ENCODE assay signal across 9 mouse cellular contexts in the genomic region with DNA sequence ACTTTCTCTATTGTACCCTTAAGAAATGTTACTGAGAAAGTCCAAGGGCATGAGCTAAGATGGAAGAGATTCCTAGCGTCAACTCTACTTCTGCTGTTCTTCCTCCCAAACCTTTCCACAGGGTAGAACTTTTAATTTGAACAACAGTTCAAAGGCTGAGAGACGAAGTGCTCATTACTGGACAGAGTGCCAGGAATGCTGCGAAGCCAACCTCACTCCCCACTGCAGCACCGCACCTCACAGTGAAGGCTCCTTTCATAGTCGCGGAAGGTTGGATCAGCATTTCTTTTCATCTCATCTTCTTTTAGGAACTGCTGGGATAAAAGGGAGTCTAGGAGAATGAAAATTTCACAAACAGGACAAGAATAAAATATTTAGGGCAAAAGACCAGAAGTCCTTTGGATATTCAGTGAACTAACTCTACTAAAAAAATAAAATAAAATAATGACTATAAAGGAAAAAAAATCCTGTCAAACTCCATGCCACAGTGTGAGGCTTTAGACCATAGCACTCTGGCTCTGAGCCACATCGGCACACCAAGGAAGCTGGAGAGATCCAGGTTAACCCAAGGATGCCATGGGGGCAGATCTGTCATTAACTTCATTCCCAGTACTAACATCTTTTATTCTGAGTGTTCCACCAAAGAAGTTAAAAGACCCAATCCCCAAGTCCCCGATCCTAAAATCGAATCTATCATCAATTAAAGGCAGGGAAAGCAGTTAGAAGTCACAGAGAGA. TPM values are rescaled to one million over a fixed set of nuclear protein-coding genes. Genes with fewer than 3 reads are reported as not detected.
A peak's percentile ranks its signal among the peaks of the same experiment; 100 is the strongest.
DNase-seq lines count a peak whose midpoint lies in the region; ATAC-seq and TF ChIP-seq lines count a peak whose summit lies in the region.
"Had no signal": no experiment of that assay in that cellular context is flagged by ENCODE, and none has a peak within 500 bp of the region (broad histone marks: within the 10 kb centered on the region; RNA-seq: fewer than 3 reads in every experiment).

No protein-coding gene starts in this region.

- DNase-seq in hindbrain, embryonic 10.5 days (ENCODE audit: low spot score), result no peak
- DNase-seq in 3T3-L1 (ENCODE audit: low read depth, low spot score), result peak; percentile 43
- DNase-seq in brain, embryonic 14.5 days (ENCODE audit: low read depth), result peak; percentile 78
- DNase-seq in kidney, postnatal 0 days (ENCODE audit: low spot score), result no peak
- DNase-seq: liver, embryonic 13.5 days had no signal

- TF ChIP-seq POLR2A in brain, embryonic 14.5 days (IDR thresholded peaks at IDR 0.05; ENCODE audit: borderline replicate concordance, extremely low read depth, insufficient read depth, insufficient read length, poor library complexity, severe bottlenecking), result no peak

- H3K4me2 ChIP-seq in hindbrain, embryonic 16.5 days (ENCODE audit: low read length), result no peak overlapping the region
- no peak overlapping the region for H3K4me2 ChIP-seq in kidney, postnatal 0 days (ENCODE audit: low read length)
- H3K4me2 ChIP-seq: liver, embryonic 13.5 days had no signal

- ATAC-seq in hindbrain, embryonic 16.5 days, result no peak
- no peak for ATAC-seq in kidney, postnatal 0 days (replicated peaks; ENCODE audit: low FRiP score, low read depth)
- no peak for ATAC-seq in megakaryocyte progenitor cell, adult 5-6 weeks (replicated peaks; ENCODE audit: poor library complexity)
- ATAC-seq in erythroblast, adult 5-6 weeks (replicated peaks; ENCODE audit: low FRiP score, poor library complexity, severe bottlenecking), result no peak
- no peak for ATAC-seq in megakaryocyte-erythroid progenitor cell, adult 5-6 weeks (replicated peaks; ENCODE audit: low FRiP score, low TSS enrichment, poor library complexity, severe bottlenecking)

- WGBS in hindbrain, embryonic 16.5 days, result 45% methylated on average over 9 of the region's 9 CpGs
- 48% methylated on average over 9 of the region's 9 CpGs for WGBS in hindbrain, embryonic 10.5 days
- 55% methylated on average over 9 of the region's 9 CpGs for WGBS in kidney, postnatal 0 days

- H3K4me1 ChIP-seq in hindbrain, embryonic 16.5 days (ENCODE audit: control insufficient read depth, insufficient read depth, low read depth, low read length), result peaks cover 35% of the 10 kb centered on the region
- H3K4me1 ChIP-seq in hindbrain, embryonic 10.5 days (replicated peaks), result peaks cover 52% of the 10 kb centered on the region
- peaks cover 31% of the 10 kb centered on the region for H3K4me1 ChIP-seq in kidney, postnatal 0 days (replicated peaks; ENCODE audit: insufficient read depth, low read length)

- peak overlapping the region; percentile 10; the same call in 1 of the 2 replicates for H3K27ac ChIP-seq in hindbrain, embryonic 16.5 days (ENCODE audit: low read depth, low read length)
- H3K27ac ChIP-seq in hindbrain, embryonic 10.5 days, result no peak overlapping the region
- H3K27ac ChIP-seq in kidney, postnatal 0 days, result peak overlapping the region; percentile 70; the same call in 1 of the 2 replicates
- H3K27ac ChIP-seq: liver, embryonic 13.5 days had no signal

- H3K27me3 ChIP-seq in hindbrain, embryonic 16.5 days (replicated peaks; ENCODE audit: control insufficient read depth, insufficient read depth, low read length), result no peaks in the 10 kb centered on the region
- H3K27me3 ChIP-seq in hindbrain, embryonic 10.5 days (ENCODE audit: insufficient read depth, poor library complexity, severe bottlenecking), result peaks cover 5% of the 10 kb centered on the region; the same call in 1 of the 2 replicates
- H3K27me3 ChIP-seq in kidney, postnatal 0 days (ENCODE audit: insufficient read depth, low read length), result no peaks in the 10 kb centered on the region

- H3K9ac ChIP-seq in hindbrain, embryonic 16.5 days (ENCODE audit: low read depth, low read length), result no peak overlapping the region
- H3K9ac ChIP-seq in kidney, postnatal 0 days (ENCODE audit: low read depth, low read length), result no peak overlapping the region
- H3K9ac ChIP-seq: liver, embryonic 13.5 days had no signal

- no peaks in the 10 kb centered on the region for H3K9me3 ChIP-seq in hindbrain, embryonic 16.5 days (ENCODE audit: control insufficient read depth, low read length)
- no peaks in the 10 kb centered on the region for H3K9me3 ChIP-seq in hindbrain, embryonic 10.5 days
- no peaks in the 10 kb centered on the region for H3K9me3 ChIP-seq in kidney, postnatal 0 days (replicated peaks; ENCODE audit: low read length)
- H3K9me3 ChIP-seq: liver, embryonic 13.5 days had no signal

- H3K36me3 ChIP-seq in hindbrain, embryonic 16.5 days (ENCODE audit: control insufficient read depth, insufficient read depth, low read length), result no peaks in the 10 kb centered on the region
- H3K36me3 ChIP-seq in hindbrain, embryonic 10.5 days, result peaks cover 13% of the 10 kb centered on the region; the same call in 1 of the 2 replicates
- H3K36me3 ChIP-seq in kidney, postnatal 0 days (ENCODE audit: insufficient read depth, low read length), result no peaks in the 10 kb centered on the region
- H3K36me3 ChIP-seq: liver, embryonic 13.5 days had no signal

- H3K4me3 ChIP-seq in hindbrain, embryonic 16.5 days (ENCODE audit: low read length), result no peak overlapping the region
- no peak overlapping the region for H3K4me3 ChIP-seq in hindbrain, embryonic 10.5 days
- H3K4me3 ChIP-seq in kidney, postnatal 0 days (replicated peaks; ENCODE audit: low read depth, low read length), result no peak overlapping the region
- H3K4me3 ChIP-seq: liver, embryonic 13.5 days had no signal

- TF ChIP-seq CTCF in brain, embryonic 14.5 days (IDR thresholded peaks at IDR 0.05; ENCODE audit: borderline replicate concordance, extremely low read depth, insufficient read depth, insufficient read length), result no peak
- no peak for TF ChIP-seq CTCF in kidney, postnatal 0 days (IDR thresholded peaks at IDR 0.05; ENCODE audit: low read depth)

RNA-seq across cellular contexts. Expression of gene Ier5, which starts 5.3 kb away (rescaled TPM):
- 4.5 and 5.5 TPM in 2 replicates for polyA plus RNA-seq in hindbrain, embryonic 16.5 days (2015; fragmentation: Nextera tagmentation; extraction: Ambion mirVana)
- 4.1 and 7.0 TPM in 2 replicates for polyA plus RNA-seq in hindbrain, embryonic 10.5 days (2016; fragmentation: Nextera tagmentation; extraction: Ambion mirVana)
- 34.8 and 52.4 TPM in 2 replicates for polyA plus RNA-seq in brain, embryonic 14.5 days (2012; rRNA removed)
- polyA plus RNA-seq in kidney, postnatal 0 days (2015; fragmentation: Nextera tagmentation; extraction: Ambion mirVana), result 8.0 and 11.4 TPM in 2 replicates
- 6.8 and 12.1 TPM in 2 replicates for total RNA-seq in megakaryocyte progenitor cell, adult 5-6 weeks (2015)
- 5.1 and 5.7 TPM in 2 replicates for total RNA-seq in megakaryocyte progenitor cell, adult 5-6 weeks (2017)
- 7.5 and 9.0 TPM in 2 replicates for total RNA-seq in erythroblast, adult 5-6 weeks (2015; ENCODE audit: low replicate concordance)
- total RNA-seq in erythroblast, adult 5-6 weeks (2017; ENCODE audit: low replicate concordance), result 7.6 and 9.8 TPM in 2 replicates
- total RNA-seq in megakaryocyte-erythroid progenitor cell, adult 5-6 weeks (2014; fragmentation: Nextera tagmentation), result 5.7 and 7.1 TPM in 2 replicates
- 7.5 and 12.7 TPM in 2 replicates for total RNA-seq in megakaryocyte-erythroid progenitor cell, adult 5-6 weeks (2017)

RNA-seq across cellular contexts. Expression of gene Mr1, which starts 52.5 kb away (rescaled TPM):
- polyA plus RNA-seq in hindbrain, embryonic 16.5 days (2015; fragmentation: Nextera tagmentation; extraction: Ambion mirVana), result 2.1 and 2.5 TPM in 2 replicates
- polyA plus RNA-seq in hindbrain, embryonic 10.5 days (2016; fragmentation: Nextera tagmentation; extraction: Ambion mirVana), result 0.55 and 1.1 TPM in 2 replicates
- polyA plus RNA-seq in brain, embryonic 14.5 days (2012; rRNA removed), result 0.64 and 1.7 TPM in 2 replicates
- 7.4 and 7.9 TPM in 2 replicates for polyA plus RNA-seq in kidney, postnatal 0 days (2015; fragmentation: Nextera tagmentation; extraction: Ambion mirVana)
- 4.6 and 7.6 TPM in 2 replicates for total RNA-seq in megakaryocyte progenitor cell, adult 5-6 weeks (2015)
- 3.3 and 4.1 TPM in 2 replicates for total RNA-seq in megakaryocyte progenitor cell, adult 5-6 weeks (2017)
- 1.3 and 2.3 TPM in 2 replicates for total RNA-seq in erythroblast, adult 5-6 weeks (2015; ENCODE audit: low replicate concordance)
- total RNA-seq in erythroblast, adult 5-6 weeks (2017; ENCODE audit: low replicate concordance), result 0.34 and 1.4 TPM in 2 replicates
- 6.1 and 7.8 TPM in 2 replicates for total RNA-seq in megakaryocyte-erythroid progenitor cell, adult 5-6 weeks (2014; fragmentation: Nextera tagmentation)
- total RNA-seq in megakaryocyte-erythroid progenitor cell, adult 5-6 weeks (2017), result 6.2 and 7.7 TPM in 2 replicates

Comparison
In these comparisons a context has a peak if more than half of its experiments do, and no peak if none do; other contexts are left out.
1. DNase-seq: peak in 3T3-L1 (single experiment) and brain, embryonic 14.5 days (single experiment); none in hindbrain, embryonic 10.5 days (single experiment) and kidney, postnatal 0 days (single experiment).